Mouse (Mus musculus) kidney, embryonic 15.5 days (tissue): ENCODE data around the gene Spata13. TPM values are rescaled to one million over a fixed set of nuclear protein-coding genes. Genes with fewer than 3 reads are reported as not detected.

Source experiments
- ATAC-seq: fragments of 200-750 bp; cut with Nextera tagmentation; replicated peaks from 2 replicates; pipeline ENCODE4 v1.8.0; 2017; ENCODE audit warnings: moderate TSS enrichment; ENCODE audit not compliant: low FRiP score
- H3K27ac ChIP-seq: fragments of 300-500 bp; sonication (generic); 2 replicates; pipeline ENCODE4 v1.5.1; 2015; ENCODE audit warnings: mild to moderate bottlenecking, inconsistent platforms
- H3K27me3 ChIP-seq: fragments of 300-500 bp; sonication (generic); 2 replicates; pipeline ENCODE4 v1.6.1; 2015; ENCODE audit warnings: inconsistent platforms
- H3K36me3 ChIP-seq: fragments of 300-500 bp; sonication (generic); 2 replicates; pipeline ENCODE4 v1.6.1; 2015; ENCODE audit warnings: inconsistent platforms
- H3K4me1 ChIP-seq: fragments of 300-500 bp; sonication (generic); 2 replicates; pipeline ENCODE4 v1.6.1; 2015; ENCODE audit warnings: inconsistent platforms
- H3K4me2 ChIP-seq: fragments of 300-500 bp; sonication (generic); 2 replicates; pipeline ENCODE4 v1.6.1; 2015; ENCODE audit warnings: moderate library complexity, mild to moderate bottlenecking, inconsistent platforms
- H3K4me3 ChIP-seq: fragments of 300-500 bp; sonication (generic); replicated peaks from 2 replicates; pipeline ENCODE4 v1.5.1; 2015; ENCODE audit warnings: mild to moderate bottlenecking, inconsistent platforms
- H3K9ac ChIP-seq: fragments of 300-500 bp; sonication (generic); 2 replicates; pipeline ENCODE4 v1.6.1; 2015; ENCODE audit warnings: mild to moderate bottlenecking, inconsistent platforms
- H3K9me3 ChIP-seq: fragments of 300-500 bp; sonication (generic); replicated peaks from 2 replicates; pipeline ENCODE4 v1.6.1; 2016; ENCODE audit warnings: inconsistent platforms
- WGBS: fragments of 180-500 bp; shearing (Covaris S2); methylation state at CpG from one replicate; pipeline ENCODE4 v1.1.7; 2015; ENCODE audit warnings: mixed read lengths; 5-methylcytosine and 5-hydroxymethylcytosine counted together
- polyA plus RNA-seq: library from polyadenylated mRNA; unstranded; fragments of >200 nt; fragmentation: Nextera tagmentation; extraction: Ambion mirVana; gene quantifications from 2 replicates; pipeline ENCODE4 v1.2.1, GENCODE M21; 2015

The Spata13 gene
- polyA plus RNA-seq, 1 experiment from 2014 or later = 64.4 TPM

- ATAC-seq = no peak
- H3K4me1 ChIP-seq = peaks cover 42% of the 10 kb centered on the region
- H3K9me3 ChIP-seq = no peaks in the 10 kb centered on the region
- 79% methylated on average over 9 of the region's 9 CpGs for WGBS
- H3K4me2 ChIP-seq = no peak overlapping the region
- H3K4me3 ChIP-seq = no peak overlapping the region
- no peaks in the 10 kb centered on the region for H3K27me3 ChIP-seq
- no peak overlapping the region for H3K9ac ChIP-seq
- H3K27ac ChIP-seq = no peak overlapping the region
- H3K36me3 ChIP-seq = peaks cover 44% of the 10 kb centered on the region
Measured at GRCm38 (mm10) chr14:60743681-60744080, 109.9 kb downstream of the Spata13 start.

- Histone ChIP-seq H3K36me3 (peaks cover 60% of the 10 kb centered on the region), H3K9ac (no peak overlapping the region), H3K4me1 (peaks cover 37% of the 10 kb centered on the region), H3K27me3 (no peaks in the 10 kb centered on the region), H3K4me2 (no peak overlapping the region), H3K9me3 (no peaks in the 10 kb centered on the region), H3K4me3 (no peak overlapping the region), H3K27ac (no peak overlapping the region)
- WGBS = 68% methylated on average over 6 of the region's 6 CpGs
- no peak for ATAC-seq
Measured at GRCm38 (mm10) chr14:60745201-60745600, 111.4 kb downstream of the Spata13 start.

- 94% methylated on average over 10 of the region's 10 CpGs for WGBS
- H3K36me3 ChIP-seq = peaks cover 68% of the 10 kb centered on the region
- H3K9ac ChIP-seq = no peak overlapping the region
Measured at GRCm38 (mm10) chr14:60746141-60746540, 112.3 kb downstream of the Spata13 start.

GRCm38 (mm10) chr14:60747154-60747870, 113.5 kb downstream of the Spata13 start:
- Histone ChIP-seq H3K36me3 (peaks cover 74% of the 10 kb centered on the region), H3K27me3 (no peaks in the 10 kb centered on the region), H3K9me3 (no peaks in the 10 kb centered on the region), H3K4me2 (no peak overlapping the region), H3K4me3 (no peak overlapping the region), H3K4me1 (peaks cover 16% of the 10 kb centered on the region), H3K27ac (no peak overlapping the region), H3K9ac (no peak overlapping the region)
- 90% methylated on average over 21 of the region's 21 CpGs for WGBS
- no peak for ATAC-seq

More at GRCm38 (mm10) chr14:60746141-60746540, 112.3 kb downstream of the Spata13 start:
- H3K4me2 ChIP-seq = no peak overlapping the region
- H3K27ac ChIP-seq = no peak overlapping the region
- H3K9me3 ChIP-seq = no peaks in the 10 kb centered on the region
- H3K4me3 ChIP-seq = no peak overlapping the region
- H3K27me3 ChIP-seq = no peaks in the 10 kb centered on the region
- no peak for ATAC-seq
- H3K4me1 ChIP-seq = peaks cover 28% of the 10 kb centered on the region

DNA sequence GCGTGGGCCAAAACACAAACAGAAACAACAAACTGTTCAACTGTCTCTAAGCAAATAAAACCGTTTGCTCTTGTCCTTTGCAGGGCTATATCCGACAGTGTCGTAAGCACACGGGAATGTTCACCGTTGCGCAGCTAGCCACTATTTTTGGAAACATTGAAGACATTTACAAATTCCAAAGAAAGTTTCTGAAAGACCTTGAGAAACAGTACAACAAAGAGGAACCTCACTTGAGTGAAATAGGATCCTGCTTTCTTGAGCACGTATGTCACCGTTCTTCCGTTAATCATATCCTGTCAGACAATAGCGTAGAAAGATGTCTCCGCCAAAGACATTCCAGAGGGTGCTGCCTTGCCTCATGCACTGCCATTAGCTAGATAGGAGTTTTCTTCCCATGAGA, 116.1 kb downstream of the Spata13 start:
- Histone ChIP-seq H3K4me3 (no peak overlapping the region), H3K9ac (no peak overlapping the region), H3K4me1 (peaks cover 4% of the 10 kb centered on the region; the same call in 1 of the 2 replicates), H3K27me3 (no peaks in the 10 kb centered on the region), H3K36me3 (peaks cover 91% of the 10 kb centered on the region), H3K4me2 (no peak overlapping the region), H3K9me3 (no peaks in the 10 kb centered on the region), H3K27ac (no peak overlapping the region)
- WGBS = 76% methylated on average over 12 of the region's 12 CpGs
- no peak for ATAC-seq

DNA sequence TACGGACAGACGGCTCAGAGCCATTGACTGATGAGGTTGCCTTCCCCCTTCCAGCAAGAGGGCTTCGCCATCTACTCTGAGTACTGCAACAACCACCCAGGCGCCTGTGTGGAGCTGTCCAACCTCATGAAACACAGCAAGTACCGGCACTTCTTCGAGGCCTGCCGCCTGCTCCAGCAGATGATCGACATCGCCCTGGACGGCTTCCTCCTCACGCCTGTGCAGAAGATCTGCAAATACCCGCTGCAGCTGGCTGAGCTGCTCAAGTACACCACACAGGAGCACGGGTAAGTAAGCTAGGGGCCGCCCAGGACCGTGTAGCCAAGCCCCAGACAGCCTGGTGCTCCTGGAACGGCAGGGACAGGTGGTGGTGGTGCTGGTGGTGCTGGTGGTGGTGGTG, 117.8 kb downstream of the Spata13 start:
- ATAC-seq = no peak
- Histone ChIP-seq H3K27me3 (no peaks in the 10 kb centered on the region), H3K4me3 (no peak overlapping the region), H3K9ac (no peak overlapping the region), H3K4me1 (no peaks in the 10 kb centered on the region), H3K4me2 (no peak overlapping the region), H3K27ac (no peak overlapping the region), H3K36me3 (peaks cover 90% of the 10 kb centered on the region), H3K9me3 (no peaks in the 10 kb centered on the region)
- WGBS = 92% methylated on average over 16 of the region's 16 CpGs

- no peak for ATAC-seq
- 86% methylated on average over 14 of the region's 14 CpGs for WGBS
- no peaks in the 10 kb centered on the region for H3K9me3 ChIP-seq
- H3K4me3 ChIP-seq = no peak overlapping the region
- H3K27me3 ChIP-seq = no peaks in the 10 kb centered on the region
- no peak overlapping the region for H3K27ac ChIP-seq
- H3K9ac ChIP-seq = no peak overlapping the region
- no peaks in the 10 kb centered on the region for H3K4me1 ChIP-seq
- no peak overlapping the region for H3K4me2 ChIP-seq
- H3K36me3 ChIP-seq = peaks cover 87% of the 10 kb centered on the region
Measured at GRCm38 (mm10) chr14:60752892-60753800, 119.3 kb downstream of the Spata13 start.

- 95% methylated on average over 10 of the region's 10 CpGs for WGBS
Measured at GRCm38 (mm10) chr14:60753801-60754126, 120.0 kb downstream of the Spata13 start.

GRCm38 (mm10) chr14:60754656-60755055, 120.9 kb downstream of the Spata13 start:
- WGBS = 96% methylated on average over 5 of the region's 5 CpGs

More at GRCm38 (mm10) chr14:60753801-60754126, 120.0 kb downstream of the Spata13 start:
- Histone ChIP-seq H3K4me3 (no peak overlapping the region), H3K9ac (no peak overlapping the region), H3K4me2 (no peak overlapping the region), H3K4me1 (no peaks in the 10 kb centered on the region), H3K36me3 (peaks cover 90% of the 10 kb centered on the region), H3K27ac (no peak overlapping the region), H3K9me3 (no peaks in the 10 kb centered on the region), H3K27me3 (no peaks in the 10 kb centered on the region)
- ATAC-seq = no peak

DNA sequence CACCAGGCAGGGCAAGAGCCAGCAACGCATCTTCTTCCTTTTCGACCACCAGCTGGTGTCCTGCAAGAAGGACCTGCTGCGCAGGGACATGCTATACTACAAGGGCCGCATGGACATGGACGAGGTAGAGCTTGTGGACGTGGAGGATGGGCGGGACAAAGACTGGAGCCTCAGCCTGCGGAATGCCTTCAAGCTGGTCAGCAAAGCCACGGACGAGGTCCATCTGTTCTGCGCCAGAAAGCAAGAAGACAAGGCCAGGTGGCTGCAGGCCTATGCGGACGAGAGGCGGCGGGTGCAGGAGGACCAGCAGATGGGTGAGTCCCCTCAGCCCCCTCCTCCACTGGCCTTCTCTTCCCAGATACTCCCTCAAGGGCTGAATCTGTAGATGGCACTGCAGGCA, 122.5 kb downstream of the Spata13 start:
- peak; percentile 57; the same call in 1 of the 2 replicates for ATAC-seq
- no peaks in the 10 kb centered on the region for H3K4me1 ChIP-seq
- no peak overlapping the region for H3K4me3 ChIP-seq
- H3K4me2 ChIP-seq = no peak overlapping the region
- WGBS = 72% methylated on average over 15 of the region's 15 CpGs
- H3K27me3 ChIP-seq = no peaks in the 10 kb centered on the region
- H3K9ac ChIP-seq = no peak overlapping the region
- H3K9me3 ChIP-seq = no peaks in the 10 kb centered on the region
- peaks cover 90% of the 10 kb centered on the region for H3K36me3 ChIP-seq
- H3K27ac ChIP-seq = no peak overlapping the region

More at GRCm38 (mm10) chr14:60754656-60755055, 120.9 kb downstream of the Spata13 start:
- Histone ChIP-seq H3K27ac (no peak overlapping the region), H3K4me3 (no peak overlapping the region), H3K4me2 (no peak overlapping the region), H3K36me3 (peaks cover 90% of the 10 kb centered on the region), H3K27me3 (no peaks in the 10 kb centered on the region), H3K9ac (no peak overlapping the region), H3K9me3 (no peaks in the 10 kb centered on the region), H3K4me1 (no peaks in the 10 kb centered on the region)
- no peak for ATAC-seq

DNA sequence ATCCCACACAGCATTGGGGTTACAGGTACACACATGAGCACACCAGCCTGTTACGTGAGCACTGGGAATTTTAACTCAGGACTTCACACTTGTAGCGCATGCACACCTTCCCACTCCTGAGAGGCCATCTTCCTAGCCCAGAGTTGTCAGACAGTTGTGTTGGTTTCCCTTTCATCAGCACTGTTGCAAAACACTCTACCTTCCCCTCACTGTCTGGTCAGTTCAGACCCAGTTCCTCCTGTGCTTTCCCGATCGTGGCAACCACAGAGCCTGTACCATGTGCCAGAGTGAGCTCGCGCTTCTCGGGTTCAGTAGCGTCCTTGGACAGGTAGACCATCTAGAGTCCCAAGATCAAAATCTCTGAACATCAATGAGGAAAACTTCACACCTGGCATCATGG, 123.5 kb downstream of the Spata13 start:
- Histone ChIP-seq H3K4me2 (no peak overlapping the region), H3K4me3 (no peak overlapping the region), H3K27ac (no peak overlapping the region), H3K27me3 (no peaks in the 10 kb centered on the region), H3K36me3 (peaks cover 90% of the 10 kb centered on the region), H3K9me3 (no peaks in the 10 kb centered on the region), H3K9ac (no peak overlapping the region), H3K4me1 (peaks cover 3% of the 10 kb centered on the region; the same call in 1 of the 2 replicates)
- 95% methylated on average over 8 of the region's 8 CpGs for WGBS
- no peak for ATAC-seq

- H3K36me3 ChIP-seq = peaks cover 92% of the 10 kb centered on the region
- H3K4me3 ChIP-seq = no peak overlapping the region
- peaks cover 3% of the 10 kb centered on the region; the same call in 1 of the 2 replicates for H3K4me1 ChIP-seq
- H3K27me3 ChIP-seq = no peaks in the 10 kb centered on the region
- no peak overlapping the region for H3K9ac ChIP-seq
- 95% methylated on average over 7 of the region's 7 CpGs for WGBS
- no peak overlapping the region for H3K4me2 ChIP-seq
- H3K9me3 ChIP-seq = no peaks in the 10 kb centered on the region
- ATAC-seq = no peak
- no peak overlapping the region for H3K27ac ChIP-seq
Measured at GRCm38 (mm10) chr14:60757722-60758121, 123.9 kb downstream of the Spata13 start.
